ENCODE assay signal across 8 mouse cellular contexts in the genomic region with DNA sequence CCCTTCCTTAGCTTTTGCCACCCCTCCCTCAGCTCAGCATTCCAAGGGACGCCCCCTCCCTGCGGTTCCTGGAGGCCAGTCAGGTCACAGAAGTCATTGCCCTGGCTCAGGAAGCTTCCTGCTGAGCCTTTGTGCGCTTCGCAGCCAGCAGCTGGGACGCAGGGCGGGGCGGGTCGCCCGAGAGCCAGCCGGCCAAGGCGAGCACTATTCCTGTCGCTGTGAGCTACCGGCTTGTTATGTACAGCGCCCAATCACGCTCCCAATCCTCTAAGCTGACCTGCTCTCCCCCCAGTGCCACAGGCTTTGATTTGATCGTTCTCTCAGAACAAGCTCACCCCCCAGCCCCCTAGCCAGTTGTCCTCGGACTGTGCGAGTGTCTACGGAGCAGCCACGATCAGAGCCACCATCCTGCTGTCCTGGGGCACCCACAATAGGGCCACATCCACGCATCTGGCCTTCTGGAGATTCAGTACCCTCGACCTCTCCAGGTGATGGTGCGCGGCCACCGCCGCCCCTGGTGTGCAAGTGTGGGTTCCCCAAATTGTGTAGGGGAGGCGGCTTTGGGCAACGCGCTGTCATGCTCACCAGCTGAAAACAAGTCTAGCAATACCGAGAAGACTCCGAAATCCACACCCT. TPM values are rescaled to one million over a fixed set of nuclear protein-coding genes. Genes with fewer than 3 reads are reported as not detected.
DNase-seq lines count a peak whose midpoint lies in the region; ATAC-seq lines count a peak whose summit lies in the region.

No protein-coding gene starts in this region.

- 0 out of 2 replicates have a peak, but pooled peaks cover 2% of the 10 kb centered on the region for H3K4me1 ChIP-seq in kidney, embryonic 14.5 days (ENCODE audit: control insufficient read depth, insufficient read depth, low read length)
- no peaks in the 10 kb centered on the region for H3K4me1 ChIP-seq in intestine, embryonic 16.5 days (ENCODE audit: control insufficient read depth, insufficient read depth, low read length)
- H3K4me1 ChIP-seq in neural tube, embryonic 13.5 days (replicated peaks), result peaks cover 14% of the 10 kb centered on the region

- peak overlapping the region; percentile 26 for H3K4me3 ChIP-seq in kidney, embryonic 14.5 days (ENCODE audit: low read length)
- H3K4me3 ChIP-seq in intestine, embryonic 16.5 days (ENCODE audit: low read length), result peak overlapping the region; percentile 28
- peak overlapping the region; percentile 27 for H3K4me3 ChIP-seq in neural tube, embryonic 13.5 days

- H3K27me3 ChIP-seq in kidney, embryonic 14.5 days (ENCODE audit: control insufficient read depth, insufficient read depth, low read length), result no peaks in the 10 kb centered on the region
- no peaks in the 10 kb centered on the region for H3K27me3 ChIP-seq in intestine, embryonic 16.5 days (replicated peaks; ENCODE audit: control insufficient read depth, insufficient read depth, low read length)
- no peaks in the 10 kb centered on the region for H3K27me3 ChIP-seq in neural tube, embryonic 13.5 days

- intact Hi-C loops in gastrocnemius, postnatal 36 days (cut with DNase I), result loop anchor here (10.0 kb wide), 1 partner anchor 63 kb away; no protein-coding TSS in a partner anchor

- ATAC-seq in kidney, embryonic 14.5 days (ENCODE audit: low FRiP score, low TSS enrichment), result peak; percentile 90
- ATAC-seq in intestine, embryonic 16.5 days, result peak; percentile 55
- ATAC-seq in neural tube, embryonic 13.5 days (ENCODE audit: low read depth), result peak; percentile 81; the same call in 1 of the 2 replicates

- no peaks in the 10 kb centered on the region for H3K9me3 ChIP-seq in kidney, embryonic 14.5 days (ENCODE audit: control insufficient read depth, low read length)
- no peaks in the 10 kb centered on the region for H3K9me3 ChIP-seq in intestine, embryonic 16.5 days (ENCODE audit: control insufficient read depth, low read length)
- H3K9me3 ChIP-seq in neural tube, embryonic 13.5 days, result no peaks in the 10 kb centered on the region

- H3K27ac ChIP-seq in kidney, embryonic 14.5 days (ENCODE audit: low read depth, low read length), result no peak overlapping the region
- H3K27ac ChIP-seq in intestine, embryonic 16.5 days (ENCODE audit: low read length), result no peak overlapping the region
- no peak overlapping the region for H3K27ac ChIP-seq in neural tube, embryonic 13.5 days (replicated peaks)

- H3K36me3 ChIP-seq in kidney, embryonic 14.5 days (ENCODE audit: control insufficient read depth, insufficient read depth, low read length), result no peaks in the 10 kb centered on the region
- no peaks in the 10 kb centered on the region for H3K36me3 ChIP-seq in intestine, embryonic 16.5 days (ENCODE audit: control insufficient read depth, insufficient read depth, low read length)
- no peaks in the 10 kb centered on the region for H3K36me3 ChIP-seq in neural tube, embryonic 13.5 days

- H3K9ac ChIP-seq in kidney, embryonic 14.5 days (ENCODE audit: low read depth, low read length), result no peak overlapping the region
- H3K9ac ChIP-seq in intestine, embryonic 16.5 days (ENCODE audit: low read depth, low read length), result no peak overlapping the region
- peak overlapping the region; percentile 31; the same call in 1 of the 2 replicates for H3K9ac ChIP-seq in neural tube, embryonic 13.5 days

- 19% methylated on average over 31 of the region's 31 CpGs for WGBS in kidney, embryonic 14.5 days
- WGBS in intestine, embryonic 16.5 days, result 24% methylated on average over 31 of the region's 31 CpGs
- WGBS in neural tube, embryonic 13.5 days, result 14% methylated on average over 31 of the region's 31 CpGs

- H3K4me2 ChIP-seq in kidney, embryonic 14.5 days (replicated peaks; ENCODE audit: low read depth, low read length), result peak overlapping the region; percentile 54
- peak overlapping the region; percentile 53 for H3K4me2 ChIP-seq in intestine, embryonic 16.5 days (ENCODE audit: low read depth, low read length)
- peak overlapping the region; percentile 57 for H3K4me2 ChIP-seq in neural tube, embryonic 13.5 days

- no peak for DNase-seq in kidney, adult 11 months
- peak; percentile 59 to 62 for DNase-seq in cerebellum, postnatal 25 days
- DNase-seq in gastrocnemius, postnatal 36 days, result peak; percentile 17 to 18
- no peak for DNase-seq in thymus, postnatal 36 days
- no peak for DNase-seq in MN1 (ENCODE audit: low spot score)

RNA-seq across cellular contexts. Expression of gene Klhl34, which starts 0.5 kb away (rescaled TPM):
- 0.20 and 0.53 TPM in 2 replicates for polyA plus RNA-seq in kidney, embryonic 14.5 days (2014; fragmentation: Nextera tagmentation; extraction: Ambion mirVana)
- 10 to 100 TPM; 14.2 to 26.3 TPM for total RNA-seq in gastrocnemius, postnatal 36 days (2021)
- polyA plus RNA-seq in intestine, embryonic 16.5 days (2015; fragmentation: Nextera tagmentation; extraction: Ambion mirVana), result 0.09 and 0.18 TPM in 2 replicates
- 1.6 and 2.2 TPM in 2 replicates for polyA plus RNA-seq in neural tube, embryonic 13.5 days (2015; fragmentation: Nextera tagmentation; extraction: Ambion mirVana)

Comparison
In these comparisons a context has a peak if more than half of its experiments do, and no peak if none do; other contexts are left out.
1. DNase-seq: peak in cerebellum, postnatal 25 days (2 of 2) and gastrocnemius, postnatal 36 days (2 of 2); none in kidney, adult 11 months (single experiment), thymus, postnatal 36 days (0 of 2) and MN1 (single experiment).
2. Peak in every context shown above with its lines, with median percentiles within 50 percentile points of each other: ATAC-seq, H3K4me2 ChIP-seq and H3K4me3 ChIP-seq.